Mouse (Mus musculus): ENCODE measurements around the gene Sorbs2.

Gene Sorbs2

GRCm38 (mm10) chr8:45626406-45626805 is 118.8 kb downstream of the Sorbs2 start:
- DNase-seq (ENCODE audit: low read depth, low spot score) = no peak

- no peak for DNase-seq (ENCODE audit: low read depth, low spot score)
Measured at GRCm38 (mm10) chr8:45627246-45628241, 120.0 kb downstream of the Sorbs2 start.

GRCm38 (mm10) chr8:45628421-45629065 is 121.0 kb downstream of the Sorbs2 start:
- DNase-seq (ENCODE audit: low read depth, low spot score) = no peak

GRCm38 (mm10) chr8:45629066-45629430 is 121.5 kb downstream of the Sorbs2 start:
- no peak for DNase-seq (ENCODE audit: low read depth, low spot score)

DNA sequence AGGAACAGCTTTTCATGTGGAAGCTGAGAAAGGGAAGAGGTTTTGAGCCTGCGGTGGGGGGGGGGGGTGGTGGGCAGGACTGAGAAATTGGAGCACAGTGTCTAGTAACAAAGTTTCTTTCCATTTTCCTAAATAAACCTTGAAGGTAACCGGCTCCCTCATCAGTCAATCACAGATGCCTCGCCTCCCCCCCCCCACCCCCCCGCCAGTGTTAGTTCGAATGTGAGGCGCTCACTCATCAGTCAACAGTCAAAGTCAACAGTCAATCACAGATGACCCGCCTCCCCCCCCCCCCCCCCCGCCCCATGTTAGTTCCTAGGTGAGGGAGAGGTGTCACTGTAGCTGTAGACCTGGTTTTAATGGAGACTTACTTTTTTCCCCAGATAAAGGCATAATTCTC is 123.4 kb downstream of the Sorbs2 start:
- no peak for DNase-seq (ENCODE audit: low read depth, low spot score)

GRCm38 (mm10) chr8:45635155-45635554 is 127.6 kb downstream of the Sorbs2 start:
- DNase-seq (ENCODE audit: low read depth, low spot score) = no peak

- no peak for DNase-seq (ENCODE audit: low read depth, low spot score)
Measured at GRCm38 (mm10) chr8:45637745-45638144, 130.2 kb downstream of the Sorbs2 start.

DNA sequence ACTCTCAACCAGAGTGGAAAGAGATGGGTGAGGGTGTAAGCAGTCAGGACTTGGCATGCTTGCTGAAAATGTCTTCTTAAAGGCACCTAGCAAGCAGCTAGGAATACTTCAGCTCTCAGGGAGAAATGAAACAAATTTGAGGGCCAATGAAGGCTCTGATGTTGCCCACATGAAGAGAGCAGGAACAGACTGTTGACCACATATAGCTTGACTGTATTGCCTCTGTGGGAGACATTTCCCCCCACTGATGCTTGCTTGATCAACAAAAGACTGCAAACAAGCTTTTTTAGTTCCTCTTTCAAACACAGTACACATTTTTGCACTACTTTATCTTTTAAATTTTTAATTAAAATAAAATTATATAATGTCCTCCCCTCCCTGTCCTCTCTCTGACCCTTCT is 131.9 kb downstream of the Sorbs2 start:
- no peak for DNase-seq (ENCODE audit: low read depth, low spot score)

- DNase-seq (ENCODE audit: low read depth, low spot score) = no peak
Measured at GRCm38 (mm10) chr8:45644651-45645050, 137.1 kb downstream of the Sorbs2 start.

- DNase-seq (ENCODE audit: low read depth, low spot score) = no peak
Measured at GRCm38 (mm10) chr8:45649063-45649462, 141.5 kb downstream of the Sorbs2 start.

DNA sequence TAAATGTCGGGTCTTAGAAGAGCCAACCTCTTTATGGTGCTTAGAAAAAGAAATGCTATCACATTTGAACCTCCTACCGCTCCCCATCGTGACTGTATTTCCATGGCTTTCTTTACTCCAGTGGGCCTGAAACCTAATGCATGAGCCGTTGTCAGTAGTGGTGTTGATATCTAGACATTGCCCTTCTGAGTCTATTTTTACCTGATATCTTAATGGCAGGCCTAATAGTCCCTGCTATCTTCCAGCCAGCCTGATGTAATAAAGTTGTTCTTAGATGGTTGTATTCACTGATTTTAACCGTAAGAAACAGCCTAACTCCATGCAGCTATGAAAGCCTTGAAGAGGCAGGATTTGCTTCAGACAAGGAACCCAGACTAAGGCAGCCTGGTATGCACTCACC is 142.4 kb downstream of the Sorbs2 start:
- DNase-seq (ENCODE audit: low read depth, low spot score) = no peak

DNA sequence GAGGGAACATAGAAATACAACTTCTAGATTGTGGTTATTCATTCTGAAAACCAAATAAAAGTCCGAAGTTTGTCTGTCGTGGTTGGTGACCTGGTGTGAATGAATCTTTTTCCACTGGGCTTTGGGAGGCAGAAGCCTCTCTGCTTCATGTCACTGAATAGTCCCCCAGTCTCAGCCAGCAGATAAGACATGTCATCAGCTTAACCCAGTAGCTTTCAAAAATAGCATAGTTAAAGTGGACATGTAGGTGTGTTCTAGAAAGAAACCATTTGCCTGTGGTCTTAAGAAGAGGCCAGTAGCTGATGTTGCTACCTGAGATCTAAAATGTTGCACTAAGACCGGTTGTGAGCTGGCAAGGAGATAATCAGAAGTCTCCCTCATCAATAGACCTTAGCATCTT is 150.4 kb downstream of the Sorbs2 start:
- no peak for DNase-seq (ENCODE audit: low read depth, low spot score)

DNA sequence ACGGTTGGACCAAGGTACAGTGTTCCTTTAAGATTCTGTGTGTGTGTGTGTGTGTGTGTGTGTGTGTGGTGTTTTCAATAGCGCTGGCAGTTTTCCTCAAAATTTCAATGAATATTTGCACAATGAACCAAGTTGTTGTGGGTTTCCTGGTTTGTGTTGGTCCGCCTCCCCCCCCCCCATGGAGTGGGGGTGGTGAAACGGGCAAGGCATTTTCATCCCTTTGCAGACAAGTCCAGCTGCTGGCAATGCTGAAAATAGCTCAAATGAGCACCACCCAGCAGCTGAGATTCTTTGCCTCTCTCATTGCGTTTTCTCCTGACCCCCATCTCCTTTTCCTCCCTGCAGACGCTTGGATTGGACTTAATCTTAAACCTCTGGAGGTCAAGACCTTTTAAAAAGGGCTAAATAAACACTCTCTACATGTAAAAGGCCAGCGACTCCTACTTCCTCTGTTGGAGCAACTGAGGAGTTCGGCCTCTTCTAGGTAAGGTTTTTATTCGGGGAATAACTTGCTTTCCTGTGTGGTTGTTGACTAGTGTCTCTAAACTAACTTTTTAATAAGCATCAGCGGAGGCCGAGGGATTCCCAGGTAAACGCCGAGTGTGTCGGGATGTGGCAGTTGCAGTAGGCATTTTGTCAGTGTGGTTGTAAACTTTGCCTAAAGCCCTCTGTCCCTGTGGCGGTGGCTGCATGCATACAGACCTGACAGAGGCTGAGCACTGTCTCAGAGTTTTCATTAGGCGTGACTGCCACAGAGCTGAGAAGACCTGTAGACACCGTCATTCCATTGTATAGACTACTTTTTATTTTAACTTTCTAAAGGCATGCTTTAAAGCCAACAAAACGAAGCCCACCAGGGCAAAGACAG is 151.1 kb downstream of the Sorbs2 start:
- no peak for DNase-seq (ENCODE audit: low read depth, low spot score)

GRCm38 (mm10) chr8:45659473-45659872 is 151.9 kb downstream of the Sorbs2 start:
- DNase-seq (ENCODE audit: low read depth, low spot score) = no peak

GRCm38 (mm10) chr8:45660570-45660969 is 153.0 kb downstream of the Sorbs2 start:
- no peak for DNase-seq (ENCODE audit: low read depth, low spot score)

DNA sequence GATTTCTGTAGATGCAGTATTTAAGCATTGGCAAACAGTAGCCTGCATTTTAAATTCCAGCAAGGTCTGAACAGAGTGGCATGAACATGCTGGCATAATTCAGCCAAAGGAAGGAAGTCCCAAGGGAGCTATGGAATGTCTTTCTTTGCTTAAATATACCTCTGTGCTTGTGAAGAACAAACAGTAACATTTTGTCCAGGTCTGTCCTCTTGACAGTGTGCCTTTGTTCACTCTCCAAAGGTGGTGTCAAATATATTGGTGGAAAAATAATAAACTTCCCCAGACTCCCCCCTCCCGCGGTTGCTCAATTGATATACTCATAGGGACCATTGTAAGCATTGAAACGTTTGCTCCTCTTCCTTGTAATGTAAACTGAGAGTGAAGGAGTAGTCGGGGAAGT is 154.0 kb downstream of the Sorbs2 start:
- no peak for DNase-seq (ENCODE audit: low read depth, low spot score)

GRCm38 (mm10) chr8:45666221-45666620 is 158.6 kb downstream of the Sorbs2 start:
- no peak for DNase-seq (ENCODE audit: low read depth, low spot score)

DNA sequence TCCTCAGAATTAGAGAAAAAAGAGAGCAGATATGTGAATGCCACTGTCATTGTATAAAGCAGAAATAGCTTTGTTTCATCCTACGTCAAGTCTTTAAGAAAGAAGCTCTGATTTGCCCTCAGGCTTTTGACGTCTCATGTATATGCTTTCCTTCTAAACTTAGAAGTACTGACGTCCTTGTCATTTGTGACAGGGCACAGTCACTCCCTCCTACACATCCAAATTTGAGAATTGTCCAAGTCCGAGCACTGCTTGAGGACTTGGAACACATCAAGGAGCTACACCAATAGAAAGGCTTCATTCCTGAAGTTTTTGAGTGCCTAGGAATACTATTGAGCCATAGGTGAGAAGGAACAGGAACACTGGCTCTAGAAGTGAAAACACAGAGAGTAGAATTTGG is 165.6 kb downstream of the Sorbs2 start:
- no peak for DNase-seq (ENCODE audit: low read depth, low spot score)

DNA sequence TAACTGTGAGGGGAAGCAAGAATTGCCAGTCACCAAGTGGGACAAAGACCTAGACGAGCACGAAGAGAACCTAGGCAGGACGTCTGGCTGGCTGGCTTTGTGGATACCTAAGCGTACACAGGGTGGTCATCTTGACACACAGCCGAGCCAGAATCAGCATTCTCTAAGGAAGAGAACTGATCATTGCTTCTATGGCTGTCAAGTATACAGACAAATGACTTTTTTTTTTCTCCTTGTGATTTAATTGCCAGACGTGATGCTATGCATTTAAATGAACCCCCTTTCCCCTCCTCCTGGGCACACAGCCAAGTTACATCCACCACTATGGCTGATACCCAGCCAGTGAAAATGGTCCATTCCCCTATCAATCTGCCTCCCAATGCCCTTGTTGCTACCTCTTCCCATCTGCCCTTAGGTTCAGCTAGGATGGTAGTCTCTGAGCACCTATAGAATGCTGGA is 168.3 kb downstream of the Sorbs2 start:
- DNase-seq (ENCODE audit: low read depth, low spot score) = no peak

GRCm38 (mm10) chr8:45677114-45677853 is 169.7 kb downstream of the Sorbs2 start:
- no peak for DNase-seq (ENCODE audit: low read depth, low spot score)

DNA sequence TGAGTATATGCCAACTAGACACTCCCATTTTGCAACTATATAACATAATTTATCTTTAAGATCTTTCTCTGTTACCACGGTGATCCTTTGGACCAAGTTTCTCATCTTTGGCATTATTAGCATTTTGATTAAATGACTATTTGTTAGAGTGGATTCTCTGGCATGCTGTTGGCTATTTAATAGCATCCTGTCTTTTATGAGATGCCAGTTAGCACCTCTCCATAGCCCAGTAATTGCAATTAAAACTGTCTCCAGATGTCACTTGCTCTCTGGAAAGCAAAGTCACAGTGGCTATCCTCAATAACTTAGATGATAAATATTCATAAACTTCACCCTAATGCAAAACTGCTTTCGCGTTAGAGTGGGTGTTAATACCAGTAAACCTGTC is 170.3 kb downstream of the Sorbs2 start:
- DNase-seq (ENCODE audit: low read depth, low spot score) = no peak
